10 mouse cellular contexts compared by ENCODE assay signal in the genomic region with DNA sequence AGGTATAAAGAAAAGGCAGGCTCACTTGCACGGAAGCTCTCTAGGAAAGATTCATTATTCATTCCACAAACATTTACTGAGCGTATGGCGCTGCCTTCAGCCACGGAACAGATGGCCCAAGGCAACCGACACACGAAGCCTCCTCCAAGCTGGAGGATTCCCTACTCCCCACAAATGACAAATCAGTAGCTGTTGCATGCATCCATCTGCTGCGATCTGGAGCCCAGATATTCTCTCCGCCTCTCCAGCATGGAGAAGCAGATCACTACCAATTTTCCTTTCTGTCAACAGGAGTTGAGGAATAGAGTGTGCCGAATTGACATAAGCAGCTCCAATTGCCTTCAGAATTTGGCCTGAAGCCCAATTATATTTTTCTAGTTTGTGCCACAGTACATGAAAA.
DNase-seq lines count a peak whose midpoint lies in the region; ATAC-seq lines count a peak whose summit lies in the region.
"Had no signal": no experiment of that assay in that cellular context is flagged by ENCODE, and none has a peak within 500 bp of the region (broad histone marks: within the 10 kb centered on the region; RNA-seq: fewer than 3 reads in every experiment).

No protein-coding gene starts in this region.

- no peaks in the 10 kb centered on the region for H3K36me3 ChIP-seq in hindbrain, embryonic 14.5 days (replicated peaks; ENCODE audit: control insufficient read depth, insufficient read depth)
- H3K36me3 ChIP-seq: limb, embryonic 13.5 days had no signal

- H3K27ac ChIP-seq in hindbrain, embryonic 14.5 days, result no peak overlapping the region
- H3K27ac ChIP-seq: limb, embryonic 13.5 days had no signal

- H3K27me3 ChIP-seq in hindbrain, embryonic 14.5 days (ENCODE audit: control insufficient read depth, insufficient read depth, low read length), result no peaks in the 10 kb centered on the region
- H3K27me3 ChIP-seq: limb, embryonic 13.5 days had no signal

- peak; percentile 43; the same call in 1 of the 2 replicates for ATAC-seq in hindbrain, embryonic 14.5 days (ENCODE audit: low FRiP score)

- no peak overlapping the region for H3K4me3 ChIP-seq in hindbrain, embryonic 14.5 days (replicated peaks; ENCODE audit: low read length)
- H3K4me3 ChIP-seq: limb, embryonic 13.5 days had no signal

- no peak overlapping the region for H3K4me2 ChIP-seq in hindbrain, embryonic 14.5 days (replicated peaks)
- H3K4me2 ChIP-seq: limb, embryonic 13.5 days had no signal

- peak; percentile 87 for DNase-seq in brain, embryonic 18.5 days (ENCODE audit: low read depth, low spot score)
- peak; percentile 52 to 63 for DNase-seq in cerebellum, adult 18-20 months
- peak; percentile 29 for DNase-seq in hindbrain, embryonic 14.5 days (ENCODE audit: low spot score)
- peak; percentile 66 to 89 for DNase-seq in left cerebral cortex, adult 9 months (ENCODE audit: low spot score in 2 of 2)
- DNase-seq in urinary bladder, postnatal 25 days (ENCODE audit: low spot score), result no peak
- no peak for DNase-seq in adipocyte (ENCODE audit: low spot score)
- DNase-seq in gastrocnemius, adult 8-10 months (ENCODE audit: low spot score in 2 of 2), result no peak
- DNase-seq: heart, postnatal 10 days; retina, postnatal 1 day had no signal

- no peaks in the 10 kb centered on the region for H3K4me1 ChIP-seq in hindbrain, embryonic 14.5 days (replicated peaks; ENCODE audit: control insufficient read depth, insufficient read depth, low read length)
- H3K4me1 ChIP-seq: limb, embryonic 13.5 days had no signal

- no peak overlapping the region for H3K9ac ChIP-seq in hindbrain, embryonic 14.5 days
- H3K9ac ChIP-seq: limb, embryonic 13.5 days had no signal

- no peaks in the 10 kb centered on the region for H3K9me3 ChIP-seq in hindbrain, embryonic 14.5 days (ENCODE audit: control insufficient read depth, low read length)
- H3K9me3 ChIP-seq: limb, embryonic 13.5 days had no signal

- 65% methylated on average over 9 of the region's 9 CpGs for WGBS in hindbrain, embryonic 14.5 days

Comparison
In these comparisons a context has a peak if more than half of its experiments do, and no peak if none do; other contexts are left out.
1. DNase-seq: peak in brain, embryonic 18.5 days (single experiment), cerebellum, adult 18-20 months (2 of 2), hindbrain, embryonic 14.5 days (single experiment) and left cerebral cortex, adult 9 months (2 of 2); none in urinary bladder, postnatal 25 days (single experiment), adipocyte (single experiment) and gastrocnemius, adult 8-10 months (0 of 2).